Mouse (Mus musculus) left cerebral cortex, adult 8-10 months (tissue): ENCODE measurements around the gene Tle2. TPM values are rescaled to one million over a fixed set of nuclear protein-coding genes. Genes with fewer than 3 reads are reported as not detected.
A peak's percentile ranks its signal among the peaks of the same experiment; 100 is the strongest.

Experiments used
- DNase-seq, 2 experiments: peaks; one replicate each; pipeline ENCODE4 v3.0.0; 2022; ENCODE audit warnings: low spot score in 2 of 2
- total RNA-seq, 4 experiments: library from RNA; stranded (reverse); gene quantifications; 2 replicates each; pipeline ENCODE4 v1.2.4; 2022

Tle2 gene
- total RNA-seq, 4 experiments from 2014 or later: 36.2 to 42.3 (median 39.2) TPM

DNA sequence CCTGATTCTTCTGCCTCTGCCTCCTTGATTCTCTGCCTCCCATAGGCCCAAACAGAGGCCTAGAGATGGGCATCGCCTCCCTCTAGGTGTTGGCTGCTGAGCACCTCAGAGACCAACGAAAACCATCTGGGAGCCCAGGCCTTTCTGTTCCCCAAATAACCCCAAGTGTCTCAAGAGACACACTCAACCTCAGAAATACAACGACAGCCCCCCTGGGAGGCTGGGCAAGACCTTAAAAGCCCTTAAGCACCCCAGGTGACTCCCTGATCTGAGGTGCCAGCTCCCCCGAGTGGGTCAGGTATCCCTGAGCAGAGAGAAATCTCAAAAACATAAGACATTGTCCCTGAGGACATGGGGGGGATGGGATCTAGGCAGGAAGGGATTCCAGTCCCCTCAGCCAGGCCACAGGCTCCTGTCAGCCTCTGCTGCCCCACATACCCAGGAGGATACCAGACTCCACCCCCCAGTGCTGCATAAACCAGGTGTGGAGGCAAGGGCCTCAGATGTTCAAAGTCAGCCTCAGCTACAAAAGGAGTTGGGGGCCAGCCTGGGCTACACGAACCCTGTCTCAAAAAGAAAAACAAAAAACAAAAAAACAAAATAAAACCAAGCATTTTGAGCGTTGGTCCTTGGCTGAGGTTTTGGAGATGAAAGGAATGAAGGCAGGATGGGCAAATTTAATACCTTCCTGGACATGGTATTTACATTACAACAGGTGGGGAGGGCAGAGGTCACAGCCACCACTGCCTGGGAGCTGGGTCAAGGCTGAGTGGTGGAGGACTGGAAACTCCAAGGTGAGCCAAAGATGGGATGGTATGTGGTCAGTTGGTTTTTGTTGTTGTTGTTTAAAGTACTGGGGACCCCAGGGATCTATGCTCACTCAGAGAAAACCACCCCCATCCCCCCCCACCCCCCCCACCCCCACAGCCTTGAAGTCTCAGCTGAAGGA, 20.3 kb upstream of the Tle2 start:
- no peak for DNase-seq

- no peak for DNase-seq
Observed at GRCm38 (mm10) chr10:81556282-81556681, 18.1 kb upstream of the Tle2 start.

DNA sequence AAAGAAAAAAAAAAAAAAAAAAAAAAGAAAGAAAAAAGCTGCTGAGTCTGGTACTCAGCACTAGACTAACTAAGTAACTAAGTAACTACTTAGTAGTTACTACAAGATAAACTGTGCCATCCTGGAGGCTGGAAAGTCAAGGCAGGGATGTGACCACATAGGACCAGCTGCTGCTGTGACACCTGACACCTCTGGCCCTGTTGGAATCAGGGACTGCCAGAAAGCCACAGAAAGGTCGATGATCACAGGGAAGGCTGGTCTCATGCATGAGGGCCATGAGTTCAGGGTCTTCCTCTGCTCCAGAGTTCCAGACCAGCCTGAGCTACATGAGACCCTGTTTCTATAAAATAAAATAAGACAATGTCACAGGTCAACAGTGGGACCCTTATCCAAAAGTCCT, 16.9 kb upstream of the Tle2 start:
- DNase-seq: no peak

GRCm38 (mm10) chr10:81559163-81559626, 15.2 kb upstream of the Tle2 start, which contains the start of gene Aes:
Gene Aes, plus strand, starts transcription at chr10:81559488.
- DNase-seq: peak; percentile 59 to 69

- peak in 1 of 2 experiments; percentile 61 for DNase-seq
Observed at GRCm38 (mm10) chr10:81559627-81560539, 14.5 kb upstream of the Tle2 start.

DNA sequence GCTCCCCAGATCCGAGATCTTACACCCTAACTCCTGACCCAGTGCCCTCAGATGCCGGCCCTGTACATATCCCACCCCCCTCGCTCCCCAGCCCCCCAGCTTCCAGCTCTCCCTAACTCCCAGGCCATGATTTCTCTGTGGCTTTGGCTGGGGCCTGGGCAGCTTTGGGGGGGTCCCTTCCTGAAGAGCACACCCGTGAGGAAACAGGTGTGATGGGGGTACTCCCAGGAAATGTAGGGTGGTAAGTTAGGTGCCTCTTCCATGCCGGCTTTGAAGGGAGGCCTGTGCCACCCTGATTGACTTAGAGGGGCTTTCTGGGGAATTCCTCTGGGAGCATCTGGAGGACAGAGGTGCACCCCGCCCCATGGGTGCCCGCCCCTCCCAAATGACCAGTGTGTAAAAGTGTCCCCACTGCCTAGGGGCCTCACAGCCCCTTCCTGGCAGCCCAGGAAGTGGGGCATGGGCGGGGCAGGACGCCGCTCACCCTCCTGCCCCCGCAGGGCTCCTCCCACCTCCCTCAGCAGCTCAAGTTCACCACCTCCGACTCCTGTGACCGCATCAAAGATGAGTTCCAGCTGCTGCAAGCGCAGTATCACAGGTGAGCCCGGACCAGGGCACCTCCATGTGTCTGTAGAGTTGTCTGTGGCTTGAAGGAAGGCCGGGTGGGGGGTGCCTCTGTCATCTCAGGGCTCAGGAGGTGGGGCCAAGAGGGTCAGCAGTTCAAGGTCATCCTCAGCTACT, 13.5 kb upstream of the Tle2 start:
- no peak for DNase-seq

- DNase-seq: no peak
Observed at GRCm38 (mm10) chr10:81562411-81562810, 11.9 kb upstream of the Tle2 start.

- no peak for DNase-seq
Observed at GRCm38 (mm10) chr10:81563481-81563880, 10.9 kb upstream of the Tle2 start.

DNA sequence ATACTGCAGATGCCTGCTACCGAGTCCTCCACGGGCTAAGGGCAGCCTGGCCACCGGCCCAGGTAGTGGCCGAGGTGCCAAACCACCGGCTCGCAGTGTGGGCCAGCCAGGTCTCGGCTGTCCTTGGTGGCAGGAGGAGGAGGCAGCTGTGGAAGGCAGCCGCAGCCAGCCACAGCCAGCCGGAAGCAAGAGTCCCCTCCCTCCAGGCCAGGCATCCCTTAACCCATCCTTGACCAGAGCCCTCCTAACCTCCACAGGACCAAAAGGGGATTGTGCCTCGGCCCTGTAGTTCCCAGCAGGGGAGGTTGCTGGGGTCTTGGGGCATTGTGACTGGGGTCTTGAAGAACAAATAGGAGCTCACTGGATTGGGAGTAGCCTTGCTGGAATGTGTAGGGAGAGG, 10.1 kb upstream of the Tle2 start:
- no peak for DNase-seq

DNA sequence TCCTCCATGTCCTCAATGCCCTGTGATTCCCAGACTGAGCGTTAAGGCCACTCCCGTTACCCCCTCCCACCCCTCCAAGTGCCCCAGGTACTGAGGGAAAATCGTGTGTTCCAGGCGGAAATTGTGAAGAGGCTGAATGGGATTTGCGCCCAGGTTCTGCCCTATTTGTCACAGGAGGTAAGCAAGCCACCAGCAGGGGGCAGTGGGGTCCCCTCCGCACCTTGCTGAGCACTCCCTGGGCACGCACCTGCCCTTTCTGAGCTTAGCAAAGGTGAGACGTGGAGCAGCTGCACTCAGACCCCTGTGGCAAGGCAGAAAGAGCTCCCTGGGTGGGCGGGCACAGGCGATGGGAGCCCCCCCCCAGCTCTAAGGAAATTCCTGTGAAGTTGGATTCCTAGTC, 9.6 kb upstream of the Tle2 start:
- no peak for DNase-seq

GRCm38 (mm10) chr10:81565257-81566228, 8.8 kb upstream of the Tle2 start:
- no peak for DNase-seq

DNA sequence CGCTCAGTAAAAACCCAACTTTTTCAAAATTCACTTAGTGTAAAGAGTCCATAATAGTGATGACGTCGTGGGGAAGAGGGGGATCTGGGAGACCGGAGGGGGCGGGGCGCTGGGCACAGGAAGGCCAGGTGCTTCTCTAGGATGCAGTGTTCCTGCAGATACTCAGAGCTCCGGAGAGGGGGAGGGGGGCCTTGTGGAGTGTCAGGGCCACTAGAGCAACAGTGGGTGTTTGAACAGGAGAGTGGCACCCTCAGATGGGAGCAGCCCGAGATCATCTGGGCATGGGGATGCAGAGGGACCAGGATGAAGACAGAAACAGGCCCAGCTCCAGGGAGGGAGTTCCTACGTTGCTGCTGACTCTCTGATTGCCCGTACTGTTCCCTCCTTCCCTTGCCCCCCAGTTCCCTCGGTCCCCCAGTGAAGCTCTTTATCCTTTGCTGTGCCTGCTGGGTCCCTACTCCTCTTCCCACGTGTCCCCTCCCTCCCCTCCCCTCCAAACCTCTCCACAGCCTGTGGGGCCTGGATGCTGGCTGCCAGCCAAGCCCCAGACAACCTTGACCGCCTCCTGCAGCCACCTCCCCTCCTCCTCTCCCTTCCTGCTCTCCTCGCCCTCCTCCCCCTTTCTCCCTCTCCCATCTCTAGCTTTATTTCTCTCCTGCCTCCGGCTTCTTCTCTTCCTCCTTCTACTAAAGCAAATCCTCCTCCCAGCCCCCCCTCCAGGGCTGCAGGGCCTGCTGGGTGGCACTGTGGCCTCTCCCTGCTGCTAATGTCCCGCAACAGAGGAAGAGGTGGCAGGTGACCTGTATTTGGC, 5.8 kb upstream of the Tle2 start:
- DNase-seq: no peak

DNA sequence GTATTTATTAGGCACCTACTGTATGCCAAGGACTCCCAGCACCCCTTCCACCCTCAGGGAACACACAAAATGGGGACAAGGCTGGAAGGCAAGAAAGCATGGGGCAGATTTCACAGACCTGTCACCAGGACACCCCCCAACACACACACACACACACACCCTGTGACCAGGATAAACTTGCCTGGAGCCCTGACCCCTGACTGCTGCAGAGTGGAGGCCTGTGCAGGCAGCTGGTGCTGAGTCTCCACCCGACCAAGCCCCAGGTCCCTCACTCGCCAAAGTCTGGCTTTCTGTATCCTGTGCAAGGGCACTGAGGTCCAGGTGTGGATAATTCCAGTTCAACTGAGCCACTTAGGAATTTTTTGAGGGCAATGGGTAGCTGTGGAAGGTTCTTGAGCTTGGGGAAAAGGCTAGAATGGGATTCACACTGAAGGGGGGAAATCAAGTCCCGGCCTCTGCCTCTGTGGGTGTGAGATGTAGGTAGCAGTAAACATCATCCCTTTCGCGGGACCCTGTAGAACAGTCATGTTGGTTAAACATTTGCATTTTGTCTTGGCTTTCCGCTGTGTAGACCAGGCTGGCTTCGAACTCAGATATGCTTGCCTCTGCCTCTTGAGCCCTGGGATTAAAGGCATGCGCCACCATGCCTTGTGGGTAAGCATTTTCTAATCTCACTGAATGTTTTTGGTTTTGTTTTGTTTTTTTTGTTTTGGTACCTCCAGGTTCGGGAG, 4.7 kb upstream of the Tle2 start:
- no peak for DNase-seq

GRCm38 (mm10) chr10:81570238-81570800, 4.0 kb upstream of the Tle2 start:
- DNase-seq: no peak

DNA sequence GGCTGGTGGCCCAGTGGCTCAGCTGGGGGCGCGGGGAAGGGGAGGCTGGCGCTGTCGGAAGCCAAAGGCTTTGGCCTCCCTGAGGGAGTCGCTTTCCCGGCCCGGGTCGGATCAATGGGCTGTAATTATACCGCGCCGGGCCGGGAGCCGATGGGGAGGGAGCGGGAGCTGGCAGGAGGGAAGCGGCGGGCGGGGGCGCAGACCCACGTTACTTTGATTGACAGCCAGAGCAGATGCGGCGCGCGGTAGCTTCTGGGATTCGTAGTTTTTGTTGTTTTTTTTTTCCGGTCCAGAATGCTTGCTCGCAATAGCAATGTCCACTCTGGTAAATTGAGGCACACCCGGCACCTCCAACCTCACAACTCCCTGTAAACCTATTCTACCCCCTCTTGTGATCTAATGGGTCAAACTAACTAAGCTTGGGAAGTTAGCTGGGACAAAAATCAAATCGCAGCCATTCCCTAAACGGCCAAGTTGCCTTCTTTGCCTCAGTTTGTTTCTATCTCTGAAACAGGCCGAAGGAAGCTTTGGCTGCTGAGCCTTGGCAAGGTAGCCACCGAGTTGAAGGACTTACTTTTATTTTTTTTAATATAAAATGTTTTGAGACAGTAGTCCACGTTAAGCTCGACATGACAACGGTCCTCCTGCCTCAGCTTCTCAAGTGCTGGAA, 3.4 kb upstream of the Tle2 start:
- DNase-seq: peak; percentile 81 to 96

GRCm38 (mm10) chr10:81571501-81571876, 2.9 kb upstream of the Tle2 start:
- DNase-seq: peak; percentile 97 to 99

GRCm38 (mm10) chr10:81572133-81572671, 2.2 kb upstream of the Tle2 start:
- no peak for DNase-seq
